Mouse (Mus musculus) natural killer cell, adult 2 months (primary cell): Measurements from ENCODE around the gene A530016L24Rik.

Source experiments
- DNase-seq, 2 experiments: peaks; one replicate each; pipeline ENCODE4 v3.0.0; 2022; ENCODE audit warnings: low spot score in 2 of 2

A530016L24Rik gene

GRCm38 (mm10) chr12:112503003-112503771 lies 13.9 kb downstream of the A530016L24Rik start:
- DNase-seq: no peak

DNA sequence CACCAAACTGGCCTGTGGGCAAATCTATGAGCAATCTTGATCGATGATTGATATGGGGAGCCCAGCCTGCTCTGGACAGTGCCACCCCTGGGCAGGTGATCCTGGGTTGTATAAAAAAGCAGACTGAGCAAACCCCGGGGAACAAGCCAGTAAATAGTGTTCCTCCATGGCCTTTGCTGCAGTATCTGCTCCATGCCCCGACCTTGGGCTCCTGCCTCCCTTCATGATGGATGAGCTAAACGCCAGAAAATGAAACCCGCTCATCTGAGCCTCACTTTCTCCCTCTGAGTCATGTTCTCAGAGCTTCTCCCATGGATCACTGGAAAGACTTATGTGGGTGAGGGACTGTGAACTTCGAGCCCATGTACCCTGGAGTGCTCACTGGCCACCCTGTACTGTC lies 17.0 kb downstream of the A530016L24Rik start:
- no peak for DNase-seq

GRCm38 (mm10) chr12:112507264-112507663 lies 18.0 kb downstream of the A530016L24Rik start:
- no peak for DNase-seq

- no peak for DNase-seq
These were observed 18.7 kb downstream of the A530016L24Rik start for GRCm38 (mm10) chr12:112507984-112508383.

DNA sequence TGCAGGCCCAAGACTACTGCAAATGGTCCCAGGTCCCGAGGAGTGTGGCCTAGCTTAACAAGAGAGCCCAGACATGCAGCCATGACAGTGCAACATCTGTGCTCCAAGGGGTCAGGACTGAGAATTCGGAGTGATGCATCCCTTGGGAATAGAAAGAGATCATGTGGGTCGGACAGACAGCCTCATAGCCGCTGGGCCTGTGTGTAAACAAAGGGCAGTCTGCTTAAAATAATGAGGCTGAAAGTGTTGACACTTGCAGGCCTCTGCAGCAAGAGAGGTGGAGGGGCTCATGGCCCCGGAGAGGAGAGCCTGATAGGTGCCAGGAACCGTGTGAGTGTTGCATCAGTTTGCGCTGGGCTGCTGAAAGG lies 21.1 kb downstream of the A530016L24Rik start:
- no peak for DNase-seq

DNA sequence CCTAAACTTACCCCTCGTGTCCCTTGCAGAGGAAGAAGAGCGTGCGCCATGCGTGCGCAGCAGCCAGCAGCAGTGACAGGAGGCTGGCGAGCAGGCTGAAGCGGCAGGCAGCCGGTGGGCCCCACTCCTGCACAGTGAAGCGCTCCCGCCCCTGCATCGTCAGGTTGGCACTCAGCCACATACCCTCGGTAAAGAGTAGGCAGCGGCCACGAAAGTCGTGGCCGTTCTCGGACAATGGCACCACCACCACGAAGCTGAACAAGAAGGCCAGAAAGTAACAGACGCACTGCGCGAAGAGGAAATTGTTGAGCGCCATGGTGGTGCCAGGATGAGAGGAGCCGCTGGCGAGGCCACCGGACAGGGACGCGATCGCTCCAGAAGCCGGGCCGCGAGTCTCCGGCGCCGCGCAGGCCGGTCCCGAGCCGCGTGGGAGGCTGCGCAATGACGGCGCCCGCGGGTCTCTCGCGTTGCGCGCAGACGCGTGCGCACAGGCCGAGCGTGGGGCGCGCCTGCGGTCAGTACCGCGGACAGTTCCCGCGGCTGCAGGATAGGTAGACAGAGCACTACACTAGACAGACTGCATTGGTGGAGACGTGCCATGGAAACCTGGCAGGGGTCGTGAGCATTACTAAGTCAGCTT lies 21.6 kb downstream of the A530016L24Rik start:
- DNase-seq: no peak

DNA sequence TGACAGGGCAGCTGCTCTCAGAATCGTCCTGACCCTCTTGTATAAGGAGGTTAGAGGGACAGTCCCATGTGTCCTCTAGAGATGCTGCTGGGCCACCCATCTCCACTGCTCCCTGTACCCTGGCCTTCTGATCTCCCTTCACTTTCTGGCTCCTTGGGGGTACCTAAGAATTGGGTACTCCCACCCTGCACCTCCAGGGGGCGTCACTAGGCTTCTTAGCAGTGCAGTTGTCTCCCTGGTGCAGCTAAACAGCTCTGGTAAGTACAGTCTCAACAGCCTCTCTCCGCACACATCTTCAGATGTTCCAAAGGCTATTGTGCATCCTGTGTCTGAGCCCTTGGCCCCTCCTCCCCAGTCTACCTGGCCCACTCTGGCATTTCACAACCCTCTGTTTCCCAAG lies 25.6 kb downstream of the A530016L24Rik start:
- DNase-seq: no peak

DNA sequence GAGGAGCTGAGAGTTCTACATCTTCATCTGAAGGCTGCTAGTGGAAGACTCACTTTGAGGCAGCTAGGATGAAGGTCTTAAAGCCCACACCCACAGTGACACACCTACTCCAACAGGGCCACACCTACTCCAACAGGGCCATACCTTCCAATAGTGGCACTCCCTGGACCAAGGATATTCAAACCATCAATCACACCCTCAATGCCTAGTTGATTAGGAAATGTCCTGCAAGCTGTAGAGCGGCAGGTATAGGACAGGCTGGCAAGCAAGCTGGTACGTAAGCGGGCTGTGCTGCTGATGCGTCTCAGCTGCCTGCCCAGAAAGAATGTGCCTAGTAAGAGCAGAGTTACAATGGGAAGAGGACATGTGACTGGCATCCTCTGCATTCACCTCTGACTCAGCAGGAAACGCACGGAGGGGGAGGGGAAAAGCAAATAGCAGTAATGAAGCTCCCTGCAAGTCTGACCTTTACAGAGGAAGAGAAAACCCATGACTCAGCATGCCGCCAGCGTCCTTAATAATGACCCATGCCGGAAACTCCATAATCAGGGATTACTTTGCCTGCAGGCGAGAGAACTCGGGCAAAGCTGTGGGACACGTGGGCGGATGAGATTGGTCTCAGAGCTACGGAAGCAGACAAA lies 27.6 kb downstream of the A530016L24Rik start, which contains the start of gene Tmem179:
TSS of gene Tmem179 (minus strand) at position 51 of the 641 bp plus-strand sequence.
- no peak for DNase-seq

DNA sequence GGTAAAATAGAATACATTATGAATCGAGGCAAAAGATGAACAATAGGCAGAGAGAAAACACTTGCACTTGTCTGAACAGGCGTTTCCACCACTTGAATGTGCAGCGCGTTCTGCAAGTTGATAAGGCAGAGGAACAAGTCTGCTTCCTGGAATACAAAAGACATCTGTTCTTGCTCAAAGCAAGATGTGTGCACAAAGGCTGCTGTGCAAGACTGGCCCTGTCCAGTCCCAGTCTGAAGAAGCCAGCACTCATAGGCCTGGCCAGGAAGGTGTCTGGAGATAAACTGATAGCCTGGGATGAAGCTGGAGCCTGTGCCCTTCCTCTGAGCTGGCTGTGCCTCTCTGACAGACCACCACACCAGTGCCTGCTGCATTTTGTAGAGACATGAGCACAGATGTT lies 28.9 kb downstream of the A530016L24Rik start:
- no peak for DNase-seq

- no peak for DNase-seq
These were observed 44.5 kb downstream of the A530016L24Rik start for GRCm38 (mm10) chr12:112533758-112534157.

GRCm38 (mm10) chr12:112537233-112537632 lies 48.0 kb downstream of the A530016L24Rik start:
- DNase-seq: no peak

GRCm38 (mm10) chr12:112538356-112538755 lies 49.1 kb downstream of the A530016L24Rik start:
- DNase-seq: no peak

GRCm38 (mm10) chr12:112539466-112539965 lies 50.3 kb downstream of the A530016L24Rik start:
- DNase-seq: no peak

- DNase-seq: no peak
These were observed 51.1 kb downstream of the A530016L24Rik start for GRCm38 (mm10) chr12:112540321-112540720.

- DNase-seq: no peak
These were observed 52.3 kb downstream of the A530016L24Rik start for GRCm38 (mm10) chr12:112541483-112542091.

DNA sequence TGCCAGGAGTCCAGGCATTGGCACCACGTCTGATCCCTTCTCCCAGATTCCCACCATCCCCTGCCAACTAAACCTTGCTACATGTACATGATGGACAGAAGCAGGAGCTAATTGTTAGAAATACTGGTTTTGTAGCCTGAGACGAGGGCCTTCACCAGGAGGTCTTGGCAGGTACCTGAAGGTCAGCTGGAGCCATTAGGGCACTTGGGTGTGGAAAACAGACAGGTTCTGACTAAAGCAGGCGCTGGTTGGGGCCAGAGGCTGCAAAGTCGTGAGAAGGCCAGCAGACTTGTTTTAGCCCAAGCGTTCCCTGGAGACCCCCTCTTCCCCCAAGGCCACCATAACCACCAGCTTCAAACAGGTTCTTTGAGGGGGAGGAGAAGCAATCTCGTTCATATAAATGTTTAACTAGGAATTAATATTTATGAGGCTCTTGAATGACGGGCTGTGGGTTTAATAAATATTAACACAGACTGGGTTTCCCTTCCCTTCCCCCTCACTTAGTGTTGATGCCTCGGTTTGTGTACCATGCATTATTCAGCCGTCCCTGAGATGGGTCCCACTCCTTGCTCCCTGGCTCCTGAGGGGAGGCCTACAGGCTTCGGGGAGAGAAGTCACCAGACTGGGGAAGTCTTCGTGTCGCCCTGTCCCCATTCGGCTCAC lies 53.1 kb downstream of the A530016L24Rik start:
- no peak for DNase-seq

- DNase-seq: peak; percentile 57 to 78
These were observed 53.7 kb downstream of the A530016L24Rik start for GRCm38 (mm10) chr12:112542920-112543300.

DNA sequence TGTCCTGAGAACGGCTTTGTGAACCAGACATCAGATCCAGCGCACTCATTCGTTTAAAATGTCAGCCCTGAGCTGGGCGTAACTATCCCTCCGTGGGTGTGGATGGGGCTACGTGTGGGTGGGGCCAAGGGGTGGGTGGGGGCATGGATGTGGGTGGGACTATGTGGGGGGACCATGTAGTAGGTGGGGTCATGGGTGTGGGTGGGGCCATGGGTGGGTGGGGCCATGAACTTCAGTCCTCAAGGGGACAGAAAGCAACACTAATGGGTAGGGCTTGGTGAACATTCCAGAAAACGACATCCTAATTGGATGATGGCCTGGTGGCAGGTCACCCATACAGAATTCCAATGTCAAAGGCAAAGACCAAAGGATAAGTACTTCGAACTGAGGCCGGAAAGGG lies 54.7 kb downstream of the A530016L24Rik start:
- no peak for DNase-seq

DNA sequence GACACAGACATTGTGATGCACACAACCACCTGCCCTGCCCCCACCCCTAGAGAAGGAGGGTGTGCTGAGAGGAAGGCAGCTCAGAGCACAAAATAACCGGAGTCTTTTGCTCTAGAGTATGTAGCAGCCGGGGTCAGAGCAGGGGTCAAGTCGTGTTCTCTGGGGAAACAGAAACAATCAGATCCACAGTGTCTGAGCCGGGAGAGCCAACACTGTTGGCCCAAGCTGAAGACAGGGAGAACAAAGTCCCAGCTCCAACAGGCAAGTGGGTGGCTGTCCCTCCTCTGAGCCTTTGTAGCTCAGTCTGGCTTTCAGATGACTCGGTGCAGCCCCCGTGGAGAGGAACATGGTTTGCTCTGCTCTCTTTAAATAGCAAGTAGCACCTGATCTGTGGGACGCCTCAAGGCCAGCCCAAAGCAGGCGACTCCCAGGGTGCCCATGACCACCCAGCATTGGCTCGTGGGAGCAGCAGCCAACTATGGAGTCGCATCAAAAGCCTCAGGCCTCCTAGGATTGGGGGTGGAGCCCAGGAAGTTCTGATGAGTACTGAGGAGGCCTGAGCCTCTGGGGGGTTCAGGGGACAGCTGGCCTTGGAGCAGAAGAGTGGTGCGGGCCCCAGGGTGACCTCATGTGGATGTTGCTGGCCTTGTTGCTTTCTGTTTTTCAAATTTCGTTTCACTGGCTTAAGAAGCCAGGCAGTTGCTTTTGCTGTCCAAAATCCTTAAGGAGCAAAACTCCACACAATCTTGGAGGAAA lies 55.9 kb downstream of the A530016L24Rik start:
- DNase-seq: no peak

DNA sequence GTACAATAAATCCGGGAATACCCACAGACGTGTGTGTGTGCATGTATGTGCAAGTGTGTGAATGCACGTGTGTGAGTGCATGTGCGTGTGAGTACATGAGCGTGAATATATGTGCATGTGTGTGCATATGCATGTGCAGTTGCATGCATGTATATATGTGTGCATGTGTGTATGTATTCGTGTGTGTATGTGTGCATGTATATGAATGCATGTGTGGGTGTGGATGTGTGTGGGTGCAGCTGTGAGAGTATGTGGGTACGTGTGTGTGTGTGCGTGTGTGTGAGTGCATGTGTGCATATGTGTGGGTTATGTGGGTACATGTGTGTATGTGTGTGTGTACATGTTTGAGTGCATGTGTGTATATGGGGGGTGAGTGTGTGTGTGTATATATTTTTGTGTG lies 56.9 kb downstream of the A530016L24Rik start:
- DNase-seq: no peak

- DNase-seq: no peak
These were observed 60.0 kb downstream of the A530016L24Rik start for GRCm38 (mm10) chr12:112549287-112549686.
